Mouse (Mus musculus): ENCODE data around the gene Actr8. TPM values are rescaled to one million over a fixed set of nuclear protein-coding genes. Genes with fewer than 3 reads are reported as not detected.

Gene Actr8
- polyA plus RNA-seq, 1 experiment from 2014 or later, result 68.4 TPM

DNA sequence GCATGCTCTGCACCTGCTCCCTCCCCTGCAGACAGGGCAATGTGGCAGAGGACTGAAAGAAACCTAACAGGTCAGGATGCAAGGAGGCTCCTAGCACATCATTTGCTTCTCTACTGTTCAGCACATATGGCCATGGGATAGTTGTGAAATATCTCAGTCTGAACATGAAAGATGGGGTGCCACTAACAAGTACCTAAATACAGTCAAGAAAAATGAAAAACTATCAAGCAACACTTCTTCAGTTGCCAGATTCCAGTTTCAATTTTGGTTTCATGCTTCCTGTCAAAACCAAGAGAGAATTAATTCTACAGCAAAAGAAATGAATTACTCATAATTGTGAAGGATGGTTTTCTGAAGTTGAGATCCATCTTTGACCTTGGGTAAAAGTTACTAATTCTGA is 20.7 kb upstream of the Actr8 start:
- ATAC-seq (ENCODE audit: low read depth), result no peak
- H3K4me2 ChIP-seq (ENCODE audit: low read depth, low read length), result no peak overlapping the region
- no peak overlapping the region for H3K4me3 ChIP-seq (ENCODE audit: low read length)
- H3K27ac ChIP-seq (ENCODE audit: low read length), result no peak overlapping the region
- H3K4me1 ChIP-seq (replicated peaks; ENCODE audit: control insufficient read depth, insufficient read depth, low read length), result no peaks in the 10 kb centered on the region
- no peak overlapping the region for H3K9ac ChIP-seq (ENCODE audit: low read length)
- no peaks in the 10 kb centered on the region for H3K9me3 ChIP-seq (ENCODE audit: control insufficient read depth, low read length)
- no peaks in the 10 kb centered on the region for H3K36me3 ChIP-seq (ENCODE audit: control insufficient read depth, insufficient read depth, low read length)
- H3K27me3 ChIP-seq (ENCODE audit: control insufficient read depth, insufficient read depth, low read depth, low read length), result no peaks in the 10 kb centered on the region

DNA sequence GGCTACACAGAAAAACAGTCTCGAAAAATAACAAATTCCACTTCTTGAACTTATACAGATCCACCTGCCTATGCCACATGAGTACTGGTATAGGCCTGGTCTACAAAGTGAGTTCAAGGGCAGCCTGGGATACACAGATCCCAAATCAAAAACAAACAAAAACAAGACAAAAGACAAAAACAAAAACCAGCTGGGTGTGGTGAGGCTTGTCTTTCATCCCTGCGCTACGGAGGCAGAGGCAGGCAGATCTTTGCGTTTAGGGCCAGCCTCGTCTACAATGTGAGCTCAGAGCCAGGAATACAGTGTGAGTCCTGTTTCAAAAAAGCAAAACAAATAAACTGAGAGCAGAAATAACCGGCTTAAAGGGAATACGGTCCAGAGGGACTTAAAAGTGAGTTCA is 10.5 kb upstream of the Actr8 start:
- Histone ChIP-seq H3K36me3 (ENCODE audit: control insufficient read depth, insufficient read depth, low read length) (peaks cover 14% of the 10 kb centered on the region), H3K9me3 (ENCODE audit: control insufficient read depth, low read length) (no peaks in the 10 kb centered on the region), H3K4me3 (ENCODE audit: low read length) (peak overlapping the region; percentile 90), H3K4me2 (ENCODE audit: low read depth, low read length) (peak overlapping the region; percentile 65), H3K27ac (ENCODE audit: low read length) (peak overlapping the region; percentile 64), H3K9ac (ENCODE audit: low read length) (peak overlapping the region; percentile 70), H3K27me3 (ENCODE audit: control insufficient read depth, insufficient read depth, low read depth, low read length) (no peaks in the 10 kb centered on the region), H3K4me1 (replicated peaks; ENCODE audit: control insufficient read depth, insufficient read depth, low read length) (peaks cover 14% of the 10 kb centered on the region)
- 62% methylated on average over 7 of the region's 7 CpGs for WGBS
- no peak for ATAC-seq (ENCODE audit: low read depth)

DNA sequence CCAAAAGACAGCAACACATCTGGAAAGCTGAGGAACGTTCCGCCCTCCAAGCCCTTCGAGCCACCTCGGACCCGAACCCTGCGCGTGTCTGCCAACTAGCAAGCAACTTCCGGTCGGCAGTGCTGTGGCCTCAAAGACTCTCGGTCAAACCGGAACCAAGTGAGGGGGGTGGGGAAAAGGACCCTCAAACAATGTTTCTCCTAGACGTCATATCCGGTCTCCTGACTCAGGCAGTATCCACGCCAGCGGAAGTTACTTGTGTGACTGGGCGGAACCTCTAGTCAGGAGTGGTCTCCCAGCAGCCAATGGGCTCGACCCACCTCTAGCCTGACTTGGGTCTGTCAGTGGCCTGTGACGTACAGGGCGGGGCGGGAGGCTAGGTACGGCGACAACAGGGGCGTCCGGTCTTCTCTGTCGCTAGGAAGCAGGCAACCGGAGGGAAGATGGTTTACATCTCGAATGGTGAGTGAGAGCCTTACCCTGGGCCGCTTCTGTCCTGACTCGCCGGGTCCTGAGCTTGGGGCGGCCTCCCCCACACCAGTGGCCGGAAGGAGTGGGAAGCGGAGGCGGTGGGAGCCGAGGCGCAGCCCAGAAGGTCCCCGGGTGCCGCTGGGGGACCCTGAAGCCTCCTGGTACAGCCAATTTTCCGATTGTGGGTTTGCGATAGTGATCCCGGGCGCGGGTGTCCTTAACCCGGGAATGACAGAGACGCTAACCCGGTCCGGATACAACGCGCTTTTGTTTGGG is 9.9 kb upstream of the Actr8 start, which contains the start of gene Selenok:
TSS of gene Selenok (plus strand) at position 234 of the 747 bp plus-strand sequence.
- H3K4me3 ChIP-seq (ENCODE audit: low read length), result peak within 1 kb of the TSS; percentile 90
- H3K27ac ChIP-seq (ENCODE audit: low read length), result peak within 1 kb of the TSS; percentile 77
- peaks cover 14% of the 10 kb centered on the region for H3K4me1 ChIP-seq (replicated peaks; ENCODE audit: control insufficient read depth, insufficient read depth, low read length)
- H3K9me3 ChIP-seq (ENCODE audit: control insufficient read depth, low read length), result no peaks in the 10 kb centered on the region
- peak within 1 kb of the TSS; percentile 83 for H3K4me2 ChIP-seq (ENCODE audit: low read depth, low read length)
- H3K27me3 ChIP-seq (ENCODE audit: control insufficient read depth, insufficient read depth, low read depth, low read length), result no peaks in the 10 kb centered on the region
- under 1% methylated on average over 49 of the region's 49 CpGs for WGBS
- peak; percentile 100 for ATAC-seq (ENCODE audit: low read depth)
- H3K36me3 ChIP-seq (ENCODE audit: control insufficient read depth, insufficient read depth, low read length), result peaks cover 19% of the 10 kb centered on the region
- H3K9ac ChIP-seq (ENCODE audit: low read length), result peak within 1 kb of the TSS; percentile 93

DNA sequence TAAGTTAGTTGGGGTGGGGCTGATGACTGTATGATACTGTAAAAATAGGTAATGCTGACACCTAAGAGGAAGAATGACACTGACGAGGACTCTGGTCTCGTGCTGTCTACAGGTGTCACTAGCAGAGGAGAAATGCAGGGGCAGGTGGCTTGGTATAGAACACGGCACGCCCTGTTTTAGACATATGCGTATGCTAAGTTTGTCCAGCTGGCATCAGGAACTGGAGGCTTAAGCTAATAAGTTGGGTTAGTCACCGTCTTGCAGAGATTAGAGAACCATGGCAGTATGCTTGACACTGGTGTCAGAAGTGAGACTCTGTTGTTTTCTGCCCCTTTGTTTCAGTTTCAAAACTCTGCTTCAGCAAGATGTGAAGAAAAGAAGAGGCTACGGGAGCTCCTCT is 6.7 kb upstream of the Actr8 start:
- H3K4me3 ChIP-seq (ENCODE audit: low read length), result no peak overlapping the region
- no peak overlapping the region for H3K4me2 ChIP-seq (ENCODE audit: low read depth, low read length)
- no peaks in the 10 kb centered on the region for H3K9me3 ChIP-seq (ENCODE audit: control insufficient read depth, low read length)
- H3K36me3 ChIP-seq (ENCODE audit: control insufficient read depth, insufficient read depth, low read length), result peaks cover 28% of the 10 kb centered on the region
- no peak overlapping the region for H3K27ac ChIP-seq (ENCODE audit: low read length)
- peaks cover 14% of the 10 kb centered on the region for H3K4me1 ChIP-seq (replicated peaks; ENCODE audit: control insufficient read depth, insufficient read depth, low read length)
- 92% methylated on average over 7 of the region's 7 CpGs for WGBS
- no peak for ATAC-seq (ENCODE audit: low read depth)
- no peak overlapping the region for H3K9ac ChIP-seq (ENCODE audit: low read length)
- H3K27me3 ChIP-seq (ENCODE audit: control insufficient read depth, insufficient read depth, low read depth, low read length), result no peaks in the 10 kb centered on the region

DNA sequence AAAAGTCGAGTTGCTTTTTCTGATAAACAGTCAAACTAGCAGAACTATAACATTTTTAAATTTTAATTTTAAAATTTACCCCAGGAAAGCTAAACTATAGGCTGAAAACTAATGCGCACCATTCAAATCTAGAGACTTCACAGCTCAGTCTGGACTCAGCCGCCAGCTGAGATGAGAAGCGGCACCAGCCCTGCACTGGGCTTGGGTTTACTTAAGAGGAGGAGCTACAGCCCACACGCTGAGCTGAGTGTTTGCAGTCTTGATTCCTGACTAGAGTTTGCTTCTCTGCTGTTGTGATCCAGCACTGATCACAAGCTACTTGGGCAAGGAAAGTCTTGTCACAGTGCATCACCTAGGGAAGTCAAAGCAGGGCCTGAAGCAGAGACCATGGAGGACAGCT is 6.1 kb upstream of the Actr8 start:
- WGBS, result 73% methylated on average over 5 of the region's 5 CpGs
- H3K9me3 ChIP-seq (ENCODE audit: control insufficient read depth, low read length), result no peaks in the 10 kb centered on the region

DNA sequence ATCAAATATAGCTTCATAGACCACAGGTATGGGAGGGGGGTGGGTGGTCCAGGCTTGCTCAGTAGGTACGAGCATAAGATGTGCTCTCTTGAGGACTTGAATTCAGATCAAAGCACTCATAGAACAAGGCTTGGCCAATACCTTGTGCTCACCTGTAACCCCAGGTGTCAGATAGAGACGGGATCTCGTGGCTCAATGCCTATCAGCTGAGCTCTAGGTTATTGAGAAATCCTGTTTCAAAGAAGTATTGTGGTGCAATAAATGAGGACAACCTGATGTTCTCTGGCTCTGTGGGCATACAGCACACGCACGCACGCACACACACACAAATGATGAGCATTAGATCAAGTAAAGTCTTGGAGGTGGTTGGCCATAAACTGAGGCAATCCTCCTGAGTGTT is 1.2 kb upstream of the Actr8 start:
- Histone ChIP-seq H3K4me2 (ENCODE audit: low read depth, low read length) (no peak overlapping the region), H3K36me3 (ENCODE audit: control insufficient read depth, insufficient read depth, low read length) (peaks cover 37% of the 10 kb centered on the region)
- WGBS, result 91% methylated on average over 6 of the region's 6 CpGs

More for the DNA sequence above, 6.1 kb upstream of the Actr8 start:
- no peak for ATAC-seq (ENCODE audit: low read depth)
- Histone ChIP-seq H3K36me3 (ENCODE audit: control insufficient read depth, insufficient read depth, low read length) (peaks cover 28% of the 10 kb centered on the region), H3K4me2 (ENCODE audit: low read depth, low read length) (no peak overlapping the region), H3K4me1 (replicated peaks; ENCODE audit: control insufficient read depth, insufficient read depth, low read length) (peaks cover 14% of the 10 kb centered on the region), H3K27me3 (ENCODE audit: control insufficient read depth, insufficient read depth, low read depth, low read length) (no peaks in the 10 kb centered on the region), H3K9ac (ENCODE audit: low read length) (no peak overlapping the region), H3K4me3 (ENCODE audit: low read length) (no peak overlapping the region), H3K27ac (ENCODE audit: low read length) (no peak overlapping the region)

DNA sequence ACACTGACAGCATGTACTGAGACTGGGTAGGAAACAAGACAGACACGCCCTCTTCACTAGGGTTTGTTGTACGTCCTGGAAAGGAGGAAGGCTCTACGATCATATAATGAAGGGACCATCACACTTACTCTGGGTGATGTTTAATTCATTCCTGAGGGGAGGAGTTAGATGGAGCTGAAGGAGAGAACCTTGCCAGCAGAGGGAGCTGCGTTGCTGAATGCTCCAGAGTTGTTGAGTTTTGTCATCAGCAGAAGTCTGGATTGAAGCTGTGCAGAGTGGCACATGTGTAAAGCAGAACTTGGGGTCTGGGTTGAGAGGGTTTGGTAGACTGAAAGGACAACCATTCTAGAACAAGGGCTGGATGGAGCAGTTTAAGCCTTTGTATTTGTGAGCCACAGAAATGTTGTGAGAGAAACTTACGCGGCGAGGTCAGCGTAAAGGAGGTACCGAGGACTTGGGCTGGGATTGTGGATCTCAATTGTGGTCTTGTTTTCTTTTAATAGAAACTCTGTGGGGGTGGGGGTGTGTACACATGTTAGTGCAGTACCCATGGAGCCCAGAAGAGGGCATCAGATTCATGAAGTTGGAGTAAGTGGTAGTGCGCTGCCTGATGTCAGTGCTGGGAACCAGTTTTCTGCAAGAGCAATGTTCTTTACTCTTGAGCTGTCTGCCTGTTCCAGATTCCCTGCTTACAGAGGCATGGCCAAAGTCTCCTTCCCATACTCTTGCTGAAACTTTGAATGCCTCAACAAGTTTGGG is 2.5 kb downstream of the Actr8 start:
- Histone ChIP-seq H3K27me3 (ENCODE audit: control insufficient read depth, insufficient read depth, low read depth, low read length) (no peaks in the 10 kb centered on the region), H3K27ac (ENCODE audit: low read length) (no peak overlapping the region), H3K9me3 (ENCODE audit: control insufficient read depth, low read length) (peaks cover 4% of the 10 kb centered on the region), H3K36me3 (ENCODE audit: control insufficient read depth, insufficient read depth, low read length) (peaks cover 53% of the 10 kb centered on the region), H3K4me2 (ENCODE audit: low read depth, low read length) (no peak overlapping the region), H3K4me1 (replicated peaks; ENCODE audit: control insufficient read depth, insufficient read depth, low read length) (peaks cover 9% of the 10 kb centered on the region), H3K4me3 (ENCODE audit: low read length) (no peak overlapping the region), H3K9ac (ENCODE audit: low read length) (no peak overlapping the region)
- WGBS, result 96% methylated on average over 10 of the region's 10 CpGs
- ATAC-seq (ENCODE audit: low read depth), result no peak

More for the DNA sequence above, 1.2 kb upstream of the Actr8 start:
- H3K9ac ChIP-seq (ENCODE audit: low read length), result no peak overlapping the region
- H3K4me3 ChIP-seq (ENCODE audit: low read length), result no peak overlapping the region
- peaks cover 4% of the 10 kb centered on the region for H3K9me3 ChIP-seq (ENCODE audit: control insufficient read depth, low read length)
- H3K27ac ChIP-seq (ENCODE audit: low read length), result no peak overlapping the region
- H3K4me1 ChIP-seq (replicated peaks; ENCODE audit: control insufficient read depth, insufficient read depth, low read length), result peaks cover 9% of the 10 kb centered on the region
- H3K27me3 ChIP-seq (ENCODE audit: control insufficient read depth, insufficient read depth, low read depth, low read length), result no peaks in the 10 kb centered on the region
- ATAC-seq (ENCODE audit: low read depth), result no peak

DNA sequence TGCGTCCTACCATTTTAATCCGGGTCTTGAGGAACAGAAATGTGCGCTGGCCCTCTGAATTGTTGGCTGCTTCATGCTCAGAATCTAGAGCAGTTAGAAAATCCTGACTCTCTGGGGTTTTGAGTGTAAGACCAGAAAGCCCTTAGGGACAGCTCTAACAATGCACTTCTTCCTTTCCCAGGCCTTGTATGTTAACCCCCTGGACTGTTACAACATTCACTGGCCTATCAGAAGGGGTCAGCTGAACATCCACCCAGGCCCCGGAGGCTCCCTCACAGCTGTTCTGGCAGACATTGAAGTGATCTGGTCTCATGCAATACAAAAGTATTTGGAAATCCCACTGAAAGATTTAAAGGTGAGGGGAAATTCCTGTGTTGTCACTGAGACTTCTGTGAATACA is 8.0 kb downstream of the Actr8 start:
- H3K4me2 ChIP-seq (ENCODE audit: low read depth, low read length), result no peak overlapping the region
- WGBS, result 89% methylated on average over 4 of the region's 4 CpGs
- ATAC-seq (ENCODE audit: low read depth), result no peak
- H3K27me3 ChIP-seq (ENCODE audit: control insufficient read depth, insufficient read depth, low read depth, low read length), result no peaks in the 10 kb centered on the region
- H3K27ac ChIP-seq (ENCODE audit: low read length), result no peak overlapping the region
- H3K9ac ChIP-seq (ENCODE audit: low read length), result no peak overlapping the region
- H3K36me3 ChIP-seq (ENCODE audit: control insufficient read depth, insufficient read depth, low read length), result peaks cover 89% of the 10 kb centered on the region
- H3K4me3 ChIP-seq (ENCODE audit: low read length), result no peak overlapping the region
- H3K9me3 ChIP-seq (ENCODE audit: control insufficient read depth, low read length), result no peaks in the 10 kb centered on the region
- no peaks in the 10 kb centered on the region for H3K4me1 ChIP-seq (replicated peaks; ENCODE audit: control insufficient read depth, insufficient read depth, low read length)

DNA sequence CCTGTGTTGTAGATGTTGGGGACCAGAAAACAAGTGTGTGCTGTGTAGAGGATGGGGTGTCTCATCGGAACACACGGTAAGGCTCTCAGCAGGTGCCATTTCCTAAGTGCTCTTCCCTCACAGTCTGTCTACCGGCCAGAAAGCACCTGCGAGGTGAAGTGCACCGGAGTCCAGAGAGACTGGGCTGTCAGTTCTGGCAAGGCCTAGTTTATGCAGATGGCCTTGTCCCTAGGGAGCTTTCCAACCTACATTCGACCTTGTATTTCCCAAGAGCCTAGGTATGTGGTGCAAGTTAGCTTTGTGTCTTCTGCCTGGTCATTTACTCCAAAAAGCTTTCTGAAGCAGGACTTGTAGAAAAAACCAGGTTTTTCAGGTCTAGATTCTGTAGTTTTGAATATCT is 9.1 kb downstream of the Actr8 start:
- 90% methylated on average over 6 of the region's 6 CpGs for WGBS

More for the DNA sequence above, 9.1 kb downstream of the Actr8 start:
- Histone ChIP-seq H3K9ac (ENCODE audit: low read length) (no peak overlapping the region), H3K36me3 (ENCODE audit: control insufficient read depth, insufficient read depth, low read length) (peaks cover 86% of the 10 kb centered on the region), H3K4me1 (replicated peaks; ENCODE audit: control insufficient read depth, insufficient read depth, low read length) (no peaks in the 10 kb centered on the region), H3K27me3 (ENCODE audit: control insufficient read depth, insufficient read depth, low read depth, low read length) (no peaks in the 10 kb centered on the region), H3K27ac (ENCODE audit: low read length) (no peak overlapping the region), H3K4me3 (ENCODE audit: low read length) (no peak overlapping the region), H3K9me3 (ENCODE audit: control insufficient read depth, low read length) (no peaks in the 10 kb centered on the region), H3K4me2 (ENCODE audit: low read depth, low read length) (no peak overlapping the region)
- ATAC-seq (ENCODE audit: low read depth), result no peak
